Mouse (Mus musculus): ENCODE measurements around the gene Wdfy1. TPM values are rescaled to one million over a fixed set of nuclear protein-coding genes. Genes with fewer than 3 reads are reported as not detected.

Gene Wdfy1
- polyA plus RNA-seq (2017; shearing (Covaris generic)): 24.9 TPM

DNA sequence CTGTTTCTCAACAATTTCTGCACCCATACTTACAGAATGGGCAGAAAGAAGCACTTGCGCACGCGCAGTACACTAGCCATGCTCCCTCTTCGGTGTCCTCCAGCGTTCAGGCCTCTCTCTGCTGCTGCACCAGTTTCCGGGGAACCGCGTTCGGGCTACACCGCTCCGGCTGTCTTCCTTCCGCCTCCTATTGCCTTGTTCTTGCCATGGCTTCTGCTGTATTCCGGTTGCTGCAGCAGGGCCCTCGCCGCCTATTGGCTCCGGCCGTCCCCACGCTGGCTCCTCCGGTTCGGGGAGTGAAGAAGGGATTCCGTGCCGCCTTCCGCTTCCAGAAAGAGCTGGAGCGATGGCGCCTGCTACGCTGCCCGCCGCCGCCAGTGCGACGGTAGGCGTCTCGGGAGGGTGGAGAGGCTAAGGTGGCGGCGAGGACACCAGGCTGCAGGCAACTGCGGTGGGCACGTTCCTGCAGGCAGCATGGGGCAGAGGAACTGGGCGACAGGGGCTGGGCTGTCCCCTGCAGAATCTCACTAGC lies at the start of gene Wdfy1, which contains the start of gene Mrpl44:
Gene Wdfy1 (minus strand): TSS at position 217 of the 532 bp plus-strand sequence.
Gene Mrpl44 (plus strand): TSS at position 92 of the 532 bp plus-strand sequence.

DNA sequence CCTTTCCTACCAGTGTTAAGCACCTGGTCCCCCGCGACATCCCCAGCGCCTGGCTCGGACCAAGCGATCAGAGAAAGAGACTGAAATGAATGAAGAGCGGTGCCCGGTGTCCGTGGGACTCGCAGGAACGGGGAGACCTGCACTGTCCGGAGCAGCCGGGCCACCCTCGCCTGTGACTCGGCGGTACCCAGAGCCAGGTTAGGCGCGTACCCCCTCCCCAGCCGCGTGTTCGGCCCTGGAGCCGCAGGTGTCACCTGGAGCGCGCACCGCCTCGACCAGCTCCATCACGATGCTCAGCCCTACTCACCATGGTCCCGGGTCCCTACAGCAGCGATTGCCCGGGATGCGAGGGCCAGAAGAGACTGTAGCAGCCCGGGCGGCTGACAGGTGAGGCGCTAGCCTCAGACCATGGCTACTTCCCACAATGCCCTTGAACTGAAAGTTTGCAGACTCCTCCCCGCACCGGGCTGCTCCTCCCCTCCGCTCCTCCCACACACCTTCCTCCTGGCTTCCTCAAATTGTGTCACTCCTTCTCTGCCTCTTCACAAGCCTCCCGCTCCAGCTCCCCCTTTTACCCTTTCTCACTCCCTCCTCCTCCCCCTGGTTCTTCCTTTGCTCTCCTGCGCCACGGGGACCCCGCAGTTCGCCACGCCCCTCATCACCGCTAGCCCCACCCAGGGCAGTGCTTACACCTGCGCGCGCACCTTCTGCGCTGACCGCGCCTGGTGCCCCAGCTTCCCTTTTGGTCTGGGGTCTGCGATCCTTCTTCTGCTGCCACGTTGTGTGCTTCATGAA lies 104.2 kb downstream of the Wdfy1 start, which contains the start of gene Ap1s3:
Gene Ap1s3 (minus strand): TSS at position 430 of the 795 bp plus-strand sequence.

Other genes starting within 250 kb of the Wdfy1 start
- gene Ap1s3, start 104.2 kb downstream of the Wdfy1 start, polyA plus RNA-seq (2017; shearing (Covaris generic)): 2.0 TPM
- gene Mrpl44, start 125 bp downstream of the Wdfy1 start, polyA plus RNA-seq (2017; shearing (Covaris generic)): 48.7 TPM
- gene Serpine2, start 85.0 kb upstream of the Wdfy1 start, polyA plus RNA-seq (2017; shearing (Covaris generic)): 1.0 TPM

Measured in CD4-positive, CD25-positive, alpha-beta regulatory T cell, adult 9 weeks (primary cell).